Mouse (Mus musculus): ENCODE results near the gene Wnt10b. TPM values are rescaled to one million over a fixed set of nuclear protein-coding genes. Genes with fewer than 3 reads are reported as not detected.

Wnt10b gene
- polyA plus RNA-seq, 1 experiment from 2014 or later, result 0.34 TPM

- Histone ChIP-seq H3K9ac (replicated peaks) (no peak overlapping the region), H3K27me3 (peaks cover 47% of the 10 kb centered on the region), H3K27ac (replicated peaks) (no peak overlapping the region), H3K9me3 (no peaks in the 10 kb centered on the region), H3K4me3 (no peak overlapping the region), H3K4me1 (peaks cover 23% of the 10 kb centered on the region), H3K4me2 (replicated peaks) (no peak overlapping the region), H3K36me3 (no peaks in the 10 kb centered on the region)
- WGBS, result 71% methylated on average over 8 of the region's 8 CpGs
- ATAC-seq (ENCODE audit: low FRiP score, low read depth), result no peak
Measured at GRCm38 (mm10) chr15:98722191-98722590, 55.8 kb downstream of the Wnt10b start.

Other genes with a start within 250 kb of the Wnt10b start
- 171 and 175 TPM in 2 replicates for gene Kansl2, start 243.9 kb downstream of the Wnt10b start, polyA plus RNA-seq (2016; fragmentation: Nextera tagmentation; extraction: Ambion mirVana)
- gene Ccnt1, start 207.2 kb downstream of the Wnt10b start, polyA plus RNA-seq (2016; fragmentation: Nextera tagmentation; extraction: Ambion mirVana), result 63.3 and 63.9 TPM in 2 replicates
- not detected in 2 replicates for gene 4930415O20Rik, start 207.1 kb downstream of the Wnt10b start, polyA plus RNA-seq (2016; fragmentation: Nextera tagmentation; extraction: Ambion mirVana)
- 15.6 and 17.2 TPM in 2 replicates for gene Adcy6, start 168.1 kb downstream of the Wnt10b start, polyA plus RNA-seq (2016; fragmentation: Nextera tagmentation; extraction: Ambion mirVana)
- gene Cacnb3, start 147.3 kb downstream of the Wnt10b start, polyA plus RNA-seq (2016; fragmentation: Nextera tagmentation; extraction: Ambion mirVana), result 86.2 and 99.6 TPM in 2 replicates
- 24.4 and 29.3 TPM in 2 replicates for gene Ddx23, start 115.3 kb downstream of the Wnt10b start, polyA plus RNA-seq (2016; fragmentation: Nextera tagmentation; extraction: Ambion mirVana)
- gene Rnd1, start 100.7 kb downstream of the Wnt10b start, polyA plus RNA-seq (2016; fragmentation: Nextera tagmentation; extraction: Ambion mirVana), result 8.0 and 8.3 TPM in 2 replicates
- 0.87 and 1.8 TPM in 2 replicates for gene Ccdc65, start 69.9 kb downstream of the Wnt10b start, polyA plus RNA-seq (2016; fragmentation: Nextera tagmentation; extraction: Ambion mirVana)
- gene Fkbp11, start 50.0 kb downstream of the Wnt10b start, polyA plus RNA-seq (2016; fragmentation: Nextera tagmentation; extraction: Ambion mirVana), result 5.7 and 9.2 TPM in 2 replicates
- gene Arf3, start 14.9 kb downstream of the Wnt10b start, polyA plus RNA-seq (2016; fragmentation: Nextera tagmentation; extraction: Ambion mirVana), result 56.0 and 64.4 TPM in 2 replicates
- 8.7 and 13.1 TPM in 2 replicates for gene Wnt1, start 11.7 kb upstream of the Wnt10b start, polyA plus RNA-seq (2016; fragmentation: Nextera tagmentation; extraction: Ambion mirVana)
- gene Ddn, start 31.3 kb upstream of the Wnt10b start, polyA plus RNA-seq (2016; fragmentation: Nextera tagmentation; extraction: Ambion mirVana), result 0.61 and 1.3 TPM in 2 replicates
- gene Prkag1, start 53.4 kb upstream of the Wnt10b start, polyA plus RNA-seq (2016; fragmentation: Nextera tagmentation; extraction: Ambion mirVana), result 83.1 and 85.9 TPM in 2 replicates
- 13.4 and 13.8 TPM in 2 replicates for gene Kmt2d, start 93.1 kb upstream of the Wnt10b start, polyA plus RNA-seq (2016; fragmentation: Nextera tagmentation; extraction: Ambion mirVana)
- 20.1 and 22.9 TPM in 2 replicates for gene Rhebl1, start 116.4 kb upstream of the Wnt10b start, polyA plus RNA-seq (2016; fragmentation: Nextera tagmentation; extraction: Ambion mirVana)
- gene Dhh, start 120.4 kb upstream of the Wnt10b start, polyA plus RNA-seq (2016; fragmentation: Nextera tagmentation; extraction: Ambion mirVana), result 0.56 and 0.66 TPM in 2 replicates
- gene Lmbr1l, start 140.1 kb upstream of the Wnt10b start, polyA plus RNA-seq (2016; fragmentation: Nextera tagmentation; extraction: Ambion mirVana), result 37.1 and 40.7 TPM in 2 replicates
- 1,566 and 1,635 TPM in 2 replicates for gene Tuba1b, start 156.4 kb upstream of the Wnt10b start, polyA plus RNA-seq (2016; fragmentation: Nextera tagmentation; extraction: Ambion mirVana)
- gene Gm49450, start 175.4 kb upstream of the Wnt10b start, polyA plus RNA-seq (2016; fragmentation: Nextera tagmentation; extraction: Ambion mirVana), result not detected in 2 replicates
- 9,394 and 9,642 TPM in 2 replicates for gene Tuba1a, start 175.6 kb upstream of the Wnt10b start, polyA plus RNA-seq (2016; fragmentation: Nextera tagmentation; extraction: Ambion mirVana)

Data from midbrain, embryonic 12.5 days (tissue).